Mouse (Mus musculus) gastrocnemius, adult 18-20 months (tissue): ENCODE measurements around the gene Gm49601. TPM values are rescaled to one million over a fixed set of nuclear protein-coding genes. Genes with fewer than 3 reads are reported as not detected.

Experiments
- DNase-seq: peaks from one replicate; pipeline ENCODE4 v3.0.0; 2021; ENCODE audit warnings: low spot score
- total RNA-seq, 2 experiments: library from RNA; stranded (reverse); gene quantifications; 2 replicates each; pipeline ENCODE4 v1.2.3; 2021

The Gm49601 gene
- total RNA-seq, 2 experiments from 2014 or later, result 0.47 TPM; not detected in 1

DNA sequence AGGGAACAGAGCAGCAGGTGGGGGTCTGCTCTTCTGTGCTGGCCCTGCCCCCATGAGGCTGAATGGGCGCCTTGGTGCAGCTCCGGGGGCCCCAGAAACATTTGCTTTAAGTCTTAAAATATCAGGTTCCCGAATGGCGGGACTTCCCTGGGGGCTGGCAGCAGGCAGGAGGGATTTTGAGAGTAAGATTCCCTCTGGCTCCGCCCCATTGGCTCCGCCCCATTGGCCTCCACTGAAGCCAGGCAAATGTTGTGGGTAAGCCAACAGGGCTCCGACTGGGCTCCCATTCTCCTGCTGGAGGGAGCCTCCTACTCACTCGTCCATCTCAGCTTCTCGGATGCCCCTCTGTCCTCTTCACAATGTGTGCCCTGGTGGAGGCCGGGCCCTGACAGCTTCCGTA lies 18.0 kb downstream of the Gm49601 start:
- peak; percentile 45 for DNase-seq

- no peak for DNase-seq
Observed at GRCm38 (mm10) chr16:18605705-18606104, 20.5 kb downstream of the Gm49601 start.

DNA sequence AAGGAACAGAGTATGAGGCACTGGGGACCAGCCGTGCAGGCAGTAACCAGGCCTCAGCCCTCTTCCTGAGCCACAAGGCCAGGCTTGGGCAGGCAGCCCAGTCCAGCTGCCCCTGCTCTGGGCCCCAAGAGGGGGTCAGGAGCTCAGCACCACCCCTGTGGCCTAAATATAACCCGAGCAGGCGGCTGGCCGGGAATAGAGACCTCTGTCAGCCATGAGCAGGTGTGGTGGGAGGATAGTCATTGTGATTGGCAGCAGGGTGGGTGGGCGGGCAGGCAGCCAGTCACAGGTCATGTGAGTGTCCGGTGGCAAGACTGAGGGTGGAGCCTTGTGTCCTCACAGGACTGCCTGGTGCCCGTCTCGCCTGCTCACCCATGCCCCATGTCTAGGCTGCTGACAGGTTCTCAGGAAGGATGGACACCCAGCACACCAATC lies 21.9 kb downstream of the Gm49601 start:
- DNase-seq, result peak; percentile 85

DNA sequence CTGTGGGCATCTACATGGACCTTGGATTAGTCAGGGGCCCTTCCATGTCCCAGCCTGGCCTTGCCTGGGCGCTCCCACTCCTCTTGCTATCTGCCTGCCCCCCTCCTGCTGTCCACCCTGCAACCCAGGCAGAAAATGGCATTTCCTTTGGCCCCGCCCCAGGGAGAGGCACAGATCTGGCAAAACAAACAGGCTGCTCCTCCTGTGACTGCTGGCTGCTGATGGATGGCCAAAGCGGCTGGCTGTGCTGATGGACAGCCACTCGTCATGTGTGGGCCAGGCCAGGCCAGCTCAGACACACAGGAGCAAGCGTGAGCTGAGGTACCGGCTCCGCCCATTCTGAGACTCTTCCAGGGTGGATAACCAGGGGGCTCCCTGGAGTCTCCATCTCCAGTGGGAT lies 24.8 kb downstream of the Gm49601 start:
- DNase-seq, result peak; percentile 53

- no peak for DNase-seq
Observed at GRCm38 (mm10) chr16:18598006-18598405, 28.2 kb downstream of the Gm49601 start.

- DNase-seq, result no peak
Observed at GRCm38 (mm10) chr16:18596255-18596654, 30.0 kb downstream of the Gm49601 start.

GRCm38 (mm10) chr16:18593930-18594329 lies 32.3 kb downstream of the Gm49601 start:
- no peak for DNase-seq

DNA sequence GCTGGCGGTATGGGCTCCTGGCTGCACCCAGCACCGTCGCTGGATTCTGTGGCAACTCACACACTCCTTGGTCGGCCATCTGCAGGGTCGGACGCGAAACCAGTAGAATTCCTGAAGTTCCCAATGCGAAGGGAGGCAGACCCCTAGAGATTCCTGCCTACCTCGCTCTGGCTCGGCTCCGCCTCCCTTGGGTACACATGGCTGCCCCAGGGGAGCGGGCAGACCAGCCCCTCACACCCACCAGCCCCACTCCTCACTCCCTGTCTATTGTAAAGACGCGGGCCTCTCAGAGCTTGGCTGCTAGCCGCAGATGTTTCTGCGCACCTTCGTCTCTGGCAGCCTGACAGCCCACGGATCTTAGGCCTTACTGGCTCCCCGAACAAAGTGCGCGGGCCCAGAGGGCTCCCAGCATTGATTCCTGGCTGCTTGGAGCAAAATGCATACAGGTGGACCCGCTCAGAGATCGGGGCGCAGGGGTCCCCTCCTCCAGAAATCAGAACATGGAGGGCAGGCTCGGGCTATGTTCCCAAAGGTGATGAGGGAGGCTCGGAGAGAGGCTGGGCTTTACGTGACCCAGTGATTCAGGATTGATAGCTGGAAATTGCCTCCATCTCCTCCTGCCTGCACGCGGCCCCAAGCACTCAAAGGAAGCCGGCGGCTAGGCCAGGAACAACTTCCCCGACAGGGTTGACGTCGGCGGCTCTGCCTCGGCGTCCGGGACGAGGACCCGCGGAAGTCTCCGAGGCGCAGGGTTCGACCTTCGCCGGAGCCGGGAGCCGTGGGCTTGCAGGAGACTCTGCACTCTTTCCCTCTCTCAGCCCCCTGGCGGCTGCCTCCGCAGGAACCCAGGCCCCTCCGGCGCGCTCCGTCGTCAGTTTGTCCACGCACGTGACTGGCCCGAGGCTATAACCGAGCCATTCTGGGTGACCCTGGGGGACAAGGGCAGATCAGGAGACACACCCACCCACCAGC lies 34.9 kb downstream of the Gm49601 start:
- DNase-seq, result no peak

- no peak for DNase-seq
Observed at GRCm38 (mm10) chr16:18589804-18590790, 36.1 kb downstream of the Gm49601 start, which contains the start of gene Tbx1. Gene Tbx1, minus strand, starts transcription at chr16:18590671.

DNA sequence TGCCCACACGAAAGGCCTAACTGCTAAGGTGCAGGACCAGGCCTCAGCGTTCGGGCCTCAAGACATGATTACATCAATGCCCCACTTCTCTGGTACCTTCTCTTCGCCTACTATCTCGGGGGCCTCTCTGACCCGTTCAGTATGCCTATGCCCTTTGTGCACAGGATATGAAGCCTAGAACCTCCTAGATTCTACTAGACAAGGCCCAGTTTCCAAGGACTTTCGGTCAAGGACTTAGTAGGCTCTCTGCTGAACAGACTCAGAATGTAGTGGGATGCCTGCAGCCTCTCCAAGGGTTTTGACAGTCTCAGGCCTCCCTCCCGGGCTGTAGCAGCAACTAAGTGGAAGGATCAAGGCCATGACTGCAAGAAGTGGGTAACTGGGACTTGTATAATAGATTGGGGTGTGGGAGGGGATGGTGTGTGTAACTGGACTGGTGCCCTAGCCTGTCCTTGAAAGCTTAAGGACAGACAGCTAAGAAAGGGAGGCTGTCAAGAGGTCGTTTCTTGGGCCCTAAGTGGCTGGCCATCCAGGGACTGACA lies 37.1 kb downstream of the Gm49601 start:
- no peak for DNase-seq

DNA sequence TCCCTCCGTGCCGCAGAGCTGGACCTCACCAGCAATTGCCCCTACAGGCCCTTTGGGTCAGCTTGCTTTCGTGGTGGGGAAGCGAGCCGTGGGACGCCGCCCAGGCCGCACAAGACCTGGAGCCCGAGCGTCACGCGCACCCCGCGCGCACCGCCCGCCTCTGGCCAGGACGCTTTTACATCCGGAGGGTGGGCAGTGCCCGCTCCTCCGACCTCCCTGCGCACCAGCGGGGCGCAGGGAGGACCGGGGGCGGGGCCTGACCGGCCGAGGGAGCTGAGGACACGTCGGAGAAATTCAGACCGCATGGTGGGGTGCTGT lies 37.5 kb downstream of the Gm49601 start:
- no peak for DNase-seq

DNA sequence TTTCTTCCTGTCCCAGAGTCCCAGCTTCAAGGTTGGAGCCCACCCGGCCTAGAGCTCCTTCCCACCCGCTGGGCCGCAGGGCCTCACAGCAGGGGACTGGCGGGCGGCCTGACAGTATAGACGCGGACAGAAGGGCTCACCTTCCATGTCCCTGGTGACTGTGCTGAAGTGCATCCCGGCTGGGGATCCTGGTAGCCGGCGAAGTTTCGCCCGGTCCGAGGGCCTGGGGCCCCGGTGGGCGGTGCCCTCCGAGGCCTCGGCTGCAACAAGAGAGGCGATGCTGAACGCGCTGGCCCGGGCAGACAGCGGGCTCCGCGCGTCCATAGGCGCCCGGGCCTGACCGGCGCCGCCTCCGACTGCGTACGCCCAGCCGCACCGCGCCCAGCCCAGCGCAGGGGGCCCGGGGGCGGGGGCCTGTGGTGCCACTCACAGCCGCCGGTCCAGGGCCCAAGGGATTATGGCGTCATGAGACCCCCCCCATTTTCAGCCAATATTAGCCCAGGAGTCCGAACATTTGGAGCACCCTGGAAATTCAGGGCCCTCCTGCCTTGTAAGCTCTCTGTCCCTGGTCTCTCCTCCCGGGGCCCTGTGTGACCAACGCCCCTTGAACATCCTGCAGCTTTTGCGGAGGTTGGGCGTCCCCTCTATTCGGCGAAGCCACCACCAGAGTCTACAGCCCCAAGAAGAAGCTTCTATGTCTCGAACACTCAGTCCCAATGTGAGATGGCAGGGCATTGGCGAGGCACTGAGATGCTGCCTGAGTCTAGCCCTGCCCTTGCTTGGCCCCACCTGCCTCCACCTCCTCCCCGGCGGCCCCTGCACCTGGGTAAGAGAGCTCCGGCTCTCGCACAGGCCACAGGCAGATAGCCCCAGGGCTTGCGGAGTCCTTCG lies 38.1 kb downstream of the Gm49601 start:
- no peak for DNase-seq

DNA sequence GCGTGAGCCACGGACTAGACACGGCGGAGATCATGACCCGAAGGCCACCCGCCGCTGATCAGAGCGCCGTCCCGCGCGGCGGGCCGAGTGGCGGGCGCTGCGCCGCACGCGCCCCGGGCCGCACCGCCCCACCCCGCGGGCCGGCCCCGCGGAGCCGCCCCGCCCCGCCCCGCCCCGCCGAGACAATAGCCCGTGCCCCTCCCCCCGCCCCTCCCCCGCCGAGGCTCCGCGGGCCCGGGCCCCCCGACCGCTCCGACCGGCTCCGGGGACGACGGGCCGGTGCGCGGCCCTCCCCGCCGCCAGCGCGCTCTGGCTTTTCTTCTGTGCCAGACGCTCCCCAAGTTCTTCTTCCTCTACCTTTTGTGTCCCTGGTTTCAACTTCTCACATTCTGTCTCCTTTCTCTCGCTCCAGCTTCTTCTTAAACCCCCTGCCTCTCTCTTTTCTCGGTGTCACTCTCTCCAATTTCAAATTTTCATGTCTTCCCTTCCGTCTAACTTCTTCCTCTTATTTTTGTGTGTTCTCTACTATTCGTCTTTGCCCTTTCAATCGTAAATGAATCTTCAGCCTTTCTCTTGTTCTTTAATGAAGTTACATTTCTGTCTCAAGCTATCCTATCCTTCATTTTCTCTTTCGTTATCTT lies 39.2 kb downstream of the Gm49601 start:
- no peak for DNase-seq

GRCm38 (mm10) chr16:18586076-18586905 lies 39.9 kb downstream of the Gm49601 start:
- DNase-seq, result no peak

GRCm38 (mm10) chr16:18585676-18586075 lies 40.6 kb downstream of the Gm49601 start:
- DNase-seq, result no peak

DNA sequence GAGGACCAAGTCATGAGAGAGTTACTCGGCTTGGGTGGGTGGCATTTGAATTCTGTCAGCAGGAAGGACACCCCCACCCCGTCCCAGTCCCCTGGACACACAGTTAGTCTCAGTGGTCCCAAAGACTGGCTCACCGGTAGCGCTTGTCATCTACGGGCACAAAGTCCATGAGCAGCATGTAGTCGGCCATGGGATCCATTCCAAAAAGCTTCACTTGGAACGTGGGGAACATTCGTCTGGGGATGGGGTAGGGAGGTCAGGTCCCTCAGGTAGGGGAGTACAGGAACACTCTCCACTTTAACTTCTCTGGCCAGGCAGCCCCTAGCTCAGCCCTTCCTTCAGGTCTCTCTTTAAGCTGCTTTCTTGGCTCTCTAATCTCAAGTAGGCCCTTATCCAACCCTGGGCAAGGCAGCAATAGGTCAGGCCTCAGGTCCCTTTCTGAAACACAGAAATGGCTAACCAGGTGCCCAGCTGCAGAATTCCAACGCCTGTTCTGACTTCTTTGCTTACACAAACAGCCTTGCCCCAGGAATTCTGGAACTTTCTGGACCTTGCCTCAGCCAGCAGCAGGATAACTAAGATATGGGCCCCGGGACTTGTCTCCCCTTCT lies 41.2 kb downstream of the Gm49601 start:
- DNase-seq, result no peak

DNA sequence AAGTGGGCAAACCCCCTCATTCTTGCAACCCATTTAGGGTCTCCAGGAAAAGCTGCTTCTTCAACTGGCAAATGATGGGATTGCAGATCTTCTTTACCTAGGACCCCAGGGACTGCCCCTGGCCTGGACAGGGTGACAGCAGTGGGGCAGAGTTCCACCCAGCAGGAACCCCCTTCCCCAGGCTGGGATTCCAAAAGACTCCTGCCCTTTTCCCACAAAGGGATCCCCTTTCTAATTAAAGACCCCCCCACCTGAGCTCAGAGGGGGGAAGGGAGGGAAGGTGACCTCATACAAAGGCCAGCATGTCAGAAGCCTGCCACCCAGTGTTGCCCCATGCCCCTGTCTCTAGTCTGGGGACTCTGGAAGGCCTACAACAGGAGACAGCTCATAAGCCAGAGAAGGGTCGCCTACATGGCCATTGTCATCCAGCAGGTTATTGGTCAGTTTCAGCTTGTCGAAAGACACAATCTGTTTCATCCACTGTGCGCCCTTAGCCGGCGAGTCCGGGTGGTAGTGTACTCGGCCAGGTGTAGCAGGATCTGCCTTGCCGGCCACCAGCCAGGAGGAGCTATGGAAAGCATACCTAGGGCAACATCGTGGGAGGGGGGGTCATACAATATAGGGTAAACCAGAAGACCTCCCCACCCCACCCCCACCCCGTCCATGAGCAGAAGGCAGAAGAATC lies 42.4 kb downstream of the Gm49601 start:
- DNase-seq, result no peak

GRCm38 (mm10) chr16:18583169-18583568 lies 43.1 kb downstream of the Gm49601 start:
- no peak for DNase-seq
